Mouse (Mus musculus): Measurements from ENCODE around the gene Smu1.
"Not testable (repeated sequence)": the region's sequence is repeated elsewhere in the genome, so short reads cannot be mapped to it uniquely, and the experiment has no call there.

The Smu1 gene

GRCm38 (mm10) chr4:40757780-40758420, at the start of gene Smu1:
Smu1 (minus strand) TSS chr4:40757923.
- DNase-seq (ENCODE audit: low spot score), result peak; percentile 93

GRCm38 (mm10) chr4:40807382-40807781, 49.7 kb upstream of the Smu1 start:
- DNase-seq (ENCODE audit: low spot score), result no peak

GRCm38 (mm10) chr4:40805401-40805800, 47.7 kb upstream of the Smu1 start:
- no peak for DNase-seq (ENCODE audit: low spot score)

- DNase-seq (ENCODE audit: low spot score), result no peak
Observed at GRCm38 (mm10) chr4:40802787-40803186, 45.1 kb upstream of the Smu1 start.

GRCm38 (mm10) chr4:40801908-40802307, 44.2 kb upstream of the Smu1 start:
- DNase-seq (ENCODE audit: low spot score), result no peak

GRCm38 (mm10) chr4:40800873-40801272, 43.1 kb upstream of the Smu1 start:
- no peak for DNase-seq (ENCODE audit: low spot score)

GRCm38 (mm10) chr4:40798833-40799555, 41.3 kb upstream of the Smu1 start:
- not testable (repeated sequence) for DNase-seq (ENCODE audit: low spot score)

- no peak for DNase-seq (ENCODE audit: low spot score)
Observed at GRCm38 (mm10) chr4:40795761-40796160, 38.0 kb upstream of the Smu1 start.

GRCm38 (mm10) chr4:40794320-40794719, 36.6 kb upstream of the Smu1 start:
- no peak for DNase-seq (ENCODE audit: low spot score)

- no peak for DNase-seq (ENCODE audit: low spot score)
Observed at GRCm38 (mm10) chr4:40791176-40791575, 33.5 kb upstream of the Smu1 start.

GRCm38 (mm10) chr4:40786578-40786977, 28.9 kb upstream of the Smu1 start:
- no peak for DNase-seq (ENCODE audit: low spot score)

GRCm38 (mm10) chr4:40785620-40786166, 28.0 kb upstream of the Smu1 start:
- DNase-seq (ENCODE audit: low spot score), result no peak

- no peak for DNase-seq (ENCODE audit: low spot score)
Observed at GRCm38 (mm10) chr4:40784556-40785169, 26.9 kb upstream of the Smu1 start.

- DNase-seq (ENCODE audit: low spot score), result no peak
Observed at GRCm38 (mm10) chr4:40783049-40783448, 25.3 kb upstream of the Smu1 start.

GRCm38 (mm10) chr4:40781797-40782495, 24.2 kb upstream of the Smu1 start:
- DNase-seq (ENCODE audit: low spot score), result no peak

GRCm38 (mm10) chr4:40781143-40781542, 23.4 kb upstream of the Smu1 start:
- DNase-seq (ENCODE audit: low spot score), result no peak

- DNase-seq (ENCODE audit: low spot score), result no peak
Observed at GRCm38 (mm10) chr4:40778656-40779055, 20.9 kb upstream of the Smu1 start.

GRCm38 (mm10) chr4:40777116-40777515, 19.4 kb upstream of the Smu1 start:
- DNase-seq (ENCODE audit: low spot score), result no peak

- DNase-seq (ENCODE audit: low spot score), result no peak
Observed at GRCm38 (mm10) chr4:40776416-40776815, 18.7 kb upstream of the Smu1 start.

- no peak for DNase-seq (ENCODE audit: low spot score)
Observed at GRCm38 (mm10) chr4:40774279-40775259, 16.8 kb upstream of the Smu1 start.

- DNase-seq (ENCODE audit: low spot score), result no peak
Observed at GRCm38 (mm10) chr4:40759876-40760275, 2.2 kb upstream of the Smu1 start.

Data from left cerebral cortex, adult 11 months (tissue).